Mouse (Mus musculus): ENCODE data around the gene Spock2. TPM values are rescaled to one million over a fixed set of nuclear protein-coding genes. Genes with fewer than 3 reads are reported as not detected.

Spock2 gene
- polyA plus RNA-seq, 1 experiment from 2014 or later, result 3.5 TPM

- Histone ChIP-seq H3K4me1 (peaks cover 39% of the 10 kb centered on the region), H3K9me3 (no peaks in the 10 kb centered on the region), H3K27ac (no peak overlapping the region), H3K36me3 (replicated peaks) (no peaks in the 10 kb centered on the region), H3K27me3 (ENCODE audit: poor library complexity, severe bottlenecking) (peaks cover 84% of the 10 kb centered on the region), H3K4me3 (no peak overlapping the region)
- 89% methylated on average over 10 of the region's 10 CpGs for WGBS
- DNase-seq (ENCODE audit: extremely low spot score, low spot score), result no peak
Observed at GRCm38 (mm10) chr10:60110908-60111475, 5.0 kb downstream of the Spock2 start.

GRCm38 (mm10) chr10:60113965-60114690, 8.1 kb downstream of the Spock2 start:
- H3K27ac ChIP-seq, result peak overlapping the region; percentile 12; the same call in 1 of the 2 replicates
- peaks cover 57% of the 10 kb centered on the region for H3K27me3 ChIP-seq (ENCODE audit: poor library complexity, severe bottlenecking)
- DNase-seq (ENCODE audit: extremely low spot score, low spot score), result no peak
- H3K9me3 ChIP-seq, result no peaks in the 10 kb centered on the region
- WGBS, result 89% methylated on average over 9 of the region's 9 CpGs
- H3K4me3 ChIP-seq, result no peak overlapping the region
- H3K4me1 ChIP-seq, result peaks cover 41% of the 10 kb centered on the region
- no peaks in the 10 kb centered on the region for H3K36me3 ChIP-seq (replicated peaks)

GRCm38 (mm10) chr10:60115345-60116185, 9.5 kb downstream of the Spock2 start:
- WGBS, result 3% methylated on average over 14 of the region's 14 CpGs

GRCm38 (mm10) chr10:60116997-60117396, 11.0 kb downstream of the Spock2 start:
- peaks cover 54% of the 10 kb centered on the region for H3K4me1 ChIP-seq
- peaks cover 40% of the 10 kb centered on the region for H3K27me3 ChIP-seq (ENCODE audit: poor library complexity, severe bottlenecking)
- no peak overlapping the region for H3K4me3 ChIP-seq
- H3K27ac ChIP-seq, result no peak overlapping the region
- no peaks in the 10 kb centered on the region for H3K9me3 ChIP-seq
- 42% methylated on average over 4 of the region's 4 CpGs for WGBS
- H3K36me3 ChIP-seq (replicated peaks), result no peaks in the 10 kb centered on the region
- DNase-seq (ENCODE audit: extremely low spot score, low spot score), result no peak

More at GRCm38 (mm10) chr10:60115345-60116185, 9.5 kb downstream of the Spock2 start:
- H3K36me3 ChIP-seq (replicated peaks), result no peaks in the 10 kb centered on the region
- peaks cover 49% of the 10 kb centered on the region for H3K27me3 ChIP-seq (ENCODE audit: poor library complexity, severe bottlenecking)
- H3K4me3 ChIP-seq, result peak overlapping the region; percentile 35
- peaks cover 49% of the 10 kb centered on the region for H3K4me1 ChIP-seq
- peak overlapping the region; percentile 75 for H3K27ac ChIP-seq
- peak; percentile 71 for DNase-seq (ENCODE audit: extremely low spot score, low spot score)
- no peaks in the 10 kb centered on the region for H3K9me3 ChIP-seq

- DNase-seq (ENCODE audit: extremely low spot score, low spot score), result no peak
- H3K9me3 ChIP-seq, result no peaks in the 10 kb centered on the region
- no peak overlapping the region for H3K4me3 ChIP-seq
- WGBS, result 45% methylated on average over 7 of the region's 7 CpGs
- peaks cover 54% of the 10 kb centered on the region for H3K4me1 ChIP-seq
- no peaks in the 10 kb centered on the region for H3K36me3 ChIP-seq (replicated peaks)
- peak overlapping the region; percentile 17; the same call in 1 of the 2 replicates for H3K27ac ChIP-seq
- H3K27me3 ChIP-seq (ENCODE audit: poor library complexity, severe bottlenecking), result peaks cover 29% of the 10 kb centered on the region
Observed at GRCm38 (mm10) chr10:60118464-60118863, 12.4 kb downstream of the Spock2 start.

GRCm38 (mm10) chr10:60120630-60121029, 14.6 kb downstream of the Spock2 start:
- peaks cover 50% of the 10 kb centered on the region for H3K4me1 ChIP-seq
- no peak overlapping the region for H3K4me3 ChIP-seq
- no peaks in the 10 kb centered on the region for H3K36me3 ChIP-seq (replicated peaks)
- H3K27ac ChIP-seq, result no peak overlapping the region
- H3K27me3 ChIP-seq (ENCODE audit: poor library complexity, severe bottlenecking), result peaks cover 15% of the 10 kb centered on the region
- no peaks in the 10 kb centered on the region for H3K9me3 ChIP-seq
- no peak for DNase-seq (ENCODE audit: extremely low spot score, low spot score)
- WGBS, result 75% methylated on average over 4 of the region's 4 CpGs

- 63% methylated on average over 6 of the region's 6 CpGs for WGBS
- Histone ChIP-seq H3K9me3 (no peaks in the 10 kb centered on the region), H3K27ac (no peak overlapping the region), H3K4me1 (peaks cover 23% of the 10 kb centered on the region), H3K4me3 (no peak overlapping the region), H3K27me3 (ENCODE audit: poor library complexity, severe bottlenecking) (peaks cover 11% of the 10 kb centered on the region; the same call in 1 of the 2 replicates), H3K36me3 (replicated peaks) (no peaks in the 10 kb centered on the region)
- no peak for DNase-seq (ENCODE audit: extremely low spot score, low spot score)
Observed at GRCm38 (mm10) chr10:60124078-60124477, 18.1 kb downstream of the Spock2 start.

- Histone ChIP-seq H3K4me3 (peak overlapping the region; percentile 28), H3K9me3 (no peaks in the 10 kb centered on the region), H3K36me3 (replicated peaks) (no peaks in the 10 kb centered on the region), H3K4me1 (peaks cover 13% of the 10 kb centered on the region), H3K27me3 (ENCODE audit: poor library complexity, severe bottlenecking) (0 out of 2 replicates have a peak, but pooled peaks cover 4% of the 10 kb centered on the region), H3K27ac (peak overlapping the region; percentile 58; the same call in 1 of the 2 replicates)
- DNase-seq (ENCODE audit: extremely low spot score, low spot score), result no peak
- 21% methylated on average over 21 of the region's 22 CpGs for WGBS
Observed at GRCm38 (mm10) chr10:60125529-60126327, 19.7 kb downstream of the Spock2 start.

GRCm38 (mm10) chr10:60128287-60128686, 22.3 kb downstream of the Spock2 start:
- 84% methylated on average over 9 of the region's 9 CpGs for WGBS

GRCm38 (mm10) chr10:60130504-60130903, 24.5 kb downstream of the Spock2 start:
- Histone ChIP-seq H3K36me3 (replicated peaks) (no peaks in the 10 kb centered on the region), H3K27ac (no peak overlapping the region), H3K9me3 (no peaks in the 10 kb centered on the region), H3K27me3 (ENCODE audit: poor library complexity, severe bottlenecking) (no peaks in the 10 kb centered on the region), H3K4me1 (peaks cover 23% of the 10 kb centered on the region), H3K4me3 (no peak overlapping the region)
- WGBS, result 88% methylated on average over 4 of the region's 4 CpGs
- DNase-seq (ENCODE audit: extremely low spot score, low spot score), result no peak

More at GRCm38 (mm10) chr10:60128287-60128686, 22.3 kb downstream of the Spock2 start:
- Histone ChIP-seq H3K4me1 (peaks cover 12% of the 10 kb centered on the region), H3K27me3 (ENCODE audit: poor library complexity, severe bottlenecking) (no peaks in the 10 kb centered on the region), H3K4me3 (no peak overlapping the region), H3K27ac (no peak overlapping the region), H3K36me3 (replicated peaks) (no peaks in the 10 kb centered on the region), H3K9me3 (no peaks in the 10 kb centered on the region)
- DNase-seq (ENCODE audit: extremely low spot score, low spot score), result no peak

GRCm38 (mm10) chr10:60133501-60133900, 27.5 kb downstream of the Spock2 start:
- H3K4me1 ChIP-seq, result peaks cover 16% of the 10 kb centered on the region
- H3K4me3 ChIP-seq, result no peak overlapping the region
- no peaks in the 10 kb centered on the region for H3K36me3 ChIP-seq (replicated peaks)
- WGBS, result 29% methylated on average over 6 of the region's 6 CpGs
- no peaks in the 10 kb centered on the region for H3K27me3 ChIP-seq (ENCODE audit: poor library complexity, severe bottlenecking)
- no peaks in the 10 kb centered on the region for H3K9me3 ChIP-seq
- DNase-seq (ENCODE audit: extremely low spot score, low spot score), result no peak
- H3K27ac ChIP-seq, result peak overlapping the region; percentile 64

GRCm38 (mm10) chr10:60134201-60134600, 28.2 kb downstream of the Spock2 start:
- H3K27ac ChIP-seq, result peak overlapping the region; percentile 64
- H3K36me3 ChIP-seq (replicated peaks), result no peaks in the 10 kb centered on the region
- 52% methylated on average over 9 of the region's 9 CpGs for WGBS
- H3K9me3 ChIP-seq, result no peaks in the 10 kb centered on the region
- H3K4me3 ChIP-seq, result no peak overlapping the region
- no peaks in the 10 kb centered on the region for H3K27me3 ChIP-seq (ENCODE audit: poor library complexity, severe bottlenecking)
- DNase-seq (ENCODE audit: extremely low spot score, low spot score), result no peak
- peaks cover 16% of the 10 kb centered on the region for H3K4me1 ChIP-seq

All from forebrain, embryonic 10.5 days (tissue).